Mouse (Mus musculus) A20 (cell line): Measurements from ENCODE around the gene Spata13.
A peak's percentile ranks its signal among the peaks of the same experiment; 100 is the strongest.

ENCODE experiments used
- DNase-seq: peaks from one replicate; pipeline ENCODE4 v3.0.0-alpha.2; 2011; ENCODE audit warnings: low read depth, low spot score

Spata13 gene

GRCm38 (mm10) chr14:60749880-60750279, 116.1 kb downstream of the Spata13 start:
- DNase-seq = no peak

- no peak for DNase-seq
Observed at GRCm38 (mm10) chr14:60751581-60751980, 117.8 kb downstream of the Spata13 start.

DNA sequence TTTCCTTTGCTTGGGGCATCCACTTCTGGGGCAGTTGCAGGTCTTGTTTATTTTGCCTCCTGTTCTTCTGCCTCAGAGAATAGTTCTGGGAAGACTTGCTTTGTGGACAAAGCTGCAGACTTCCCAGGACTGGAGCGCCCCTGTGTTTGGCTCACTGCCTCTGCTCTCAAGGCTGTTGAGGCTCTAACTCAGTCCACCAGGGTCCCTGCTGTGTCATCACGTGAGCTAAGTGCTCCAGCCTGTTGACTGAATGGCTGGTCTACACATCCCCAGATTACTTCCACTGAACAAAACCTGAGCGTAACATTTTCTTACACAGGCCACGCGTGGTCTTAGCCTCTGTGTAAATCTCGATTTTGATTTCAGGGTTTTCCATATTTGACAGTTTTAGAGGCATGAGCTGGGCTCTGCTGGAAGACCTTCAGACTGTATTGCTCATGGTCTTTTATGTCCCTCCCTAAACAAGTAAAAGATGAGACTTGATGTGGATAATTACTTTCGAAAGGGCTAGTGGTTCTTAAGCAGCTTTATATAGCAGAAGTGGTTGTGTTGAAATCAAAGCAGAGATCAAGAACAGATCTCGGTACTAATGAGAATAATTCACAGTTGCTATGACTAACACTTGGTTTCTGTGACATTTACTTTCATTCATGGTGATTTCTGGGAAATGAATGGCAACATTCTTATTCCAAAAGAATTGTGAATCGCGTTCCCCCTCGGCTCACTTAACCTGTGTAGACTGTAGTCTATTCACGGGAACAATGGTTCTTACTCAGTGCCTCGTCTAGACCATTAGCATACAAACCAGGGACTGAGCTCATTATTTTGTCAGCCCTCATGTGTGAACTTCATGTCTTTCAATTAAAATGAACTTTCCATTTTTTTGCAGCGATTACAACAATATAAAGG, 119.3 kb downstream of the Spata13 start:
- no peak for DNase-seq

DNA sequence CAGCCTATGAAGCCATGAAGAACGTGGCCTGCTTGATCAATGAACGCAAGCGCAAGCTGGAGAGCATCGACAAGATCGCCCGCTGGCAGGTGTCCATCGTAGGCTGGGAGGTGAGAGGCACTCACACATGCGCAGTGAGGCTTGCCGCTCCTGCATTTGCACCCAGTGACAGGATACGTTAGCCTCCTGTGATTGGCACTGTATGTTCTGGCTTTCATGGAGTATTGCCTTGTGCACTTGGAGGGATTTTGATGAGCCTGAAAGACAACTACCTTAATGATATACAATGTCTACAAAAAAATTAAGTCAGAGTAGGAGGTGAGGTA, 120.0 kb downstream of the Spata13 start:
- DNase-seq = no peak

DNA sequence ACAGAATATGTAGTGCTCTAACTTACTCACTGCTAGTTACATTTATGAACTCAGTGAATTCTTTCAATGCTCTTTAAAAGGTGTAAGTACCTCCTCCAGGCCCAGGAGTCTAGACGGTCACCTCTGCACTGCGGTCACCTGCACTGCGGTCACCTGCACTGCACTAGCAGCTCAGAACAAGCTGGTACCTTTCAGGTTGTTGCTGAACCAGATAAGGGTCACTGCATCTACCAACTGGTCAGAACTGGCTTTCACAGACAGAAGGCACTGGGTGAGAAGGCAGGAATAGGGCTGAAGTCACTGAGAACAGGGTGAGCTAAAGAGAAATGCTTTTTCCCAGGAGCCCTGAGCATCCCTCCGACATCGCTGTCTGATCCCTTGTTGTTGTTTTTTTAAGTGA, 120.9 kb downstream of the Spata13 start:
- no peak for DNase-seq

GRCm38 (mm10) chr14:60756271-60756670, 122.5 kb downstream of the Spata13 start:
- DNase-seq = no peak

- DNase-seq = no peak
Observed at GRCm38 (mm10) chr14:60757265-60757664, 123.5 kb downstream of the Spata13 start.

DNA sequence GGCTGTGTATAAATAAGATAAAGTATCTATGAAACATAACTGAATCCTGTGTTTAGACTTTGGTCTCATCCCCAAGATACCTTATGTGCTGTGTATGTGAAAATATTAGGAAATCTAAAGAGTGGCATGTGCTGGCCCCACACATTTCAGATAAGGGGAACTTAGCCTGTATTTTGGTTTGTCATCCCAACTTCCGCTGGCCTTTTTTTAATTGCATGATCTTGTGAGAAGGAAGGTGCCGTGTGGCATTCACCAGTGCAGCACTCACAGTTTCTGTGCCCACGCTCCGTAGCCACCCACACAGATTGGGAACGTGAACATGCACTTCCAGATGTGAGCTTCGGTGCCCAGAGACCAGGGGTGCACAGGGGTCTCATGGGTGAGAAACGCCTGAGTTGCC, 123.9 kb downstream of the Spata13 start:
- DNase-seq = no peak

- DNase-seq = no peak
Observed at GRCm38 (mm10) chr14:60759097-60759496, 125.3 kb downstream of the Spata13 start.

DNA sequence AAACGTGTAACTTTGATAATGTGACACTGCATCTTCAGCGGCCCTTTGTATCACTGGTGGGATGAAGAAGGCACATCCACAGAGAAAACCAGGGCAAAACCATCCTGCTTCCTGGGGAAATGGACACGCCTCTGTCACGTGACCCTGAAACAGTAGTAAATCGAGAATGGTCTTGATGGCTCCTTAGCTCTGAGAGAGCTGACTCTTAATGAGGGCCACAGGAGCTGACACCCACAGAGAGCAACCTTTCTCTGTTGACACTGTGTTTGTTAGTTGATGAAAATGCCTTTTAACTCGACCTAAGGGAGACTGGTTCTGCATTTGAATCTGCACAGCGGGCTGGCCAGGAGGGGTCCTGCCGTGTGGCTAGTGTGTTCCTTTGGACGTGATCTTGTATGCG, 128.0 kb downstream of the Spata13 start:
- DNase-seq = no peak

DNA sequence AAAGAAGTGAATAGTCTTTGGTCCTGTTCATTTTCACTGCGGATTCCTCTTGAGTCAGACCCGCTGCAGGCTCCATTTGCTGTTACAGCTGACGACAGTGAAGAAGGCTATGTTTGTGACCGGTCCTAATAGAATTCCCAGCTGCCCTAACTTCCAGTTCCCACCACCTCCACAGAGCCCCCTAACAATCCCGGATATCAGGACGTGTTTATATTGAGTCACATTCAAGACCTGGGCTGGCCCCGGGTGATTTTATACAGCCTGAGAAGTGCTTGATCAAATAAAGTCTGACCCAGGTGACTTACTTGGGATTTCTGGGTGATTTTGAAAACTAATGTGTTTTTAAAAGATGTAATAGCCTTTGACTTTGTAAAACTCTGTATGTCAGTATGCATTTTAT, 129.0 kb downstream of the Spata13 start:
- no peak for DNase-seq

DNA sequence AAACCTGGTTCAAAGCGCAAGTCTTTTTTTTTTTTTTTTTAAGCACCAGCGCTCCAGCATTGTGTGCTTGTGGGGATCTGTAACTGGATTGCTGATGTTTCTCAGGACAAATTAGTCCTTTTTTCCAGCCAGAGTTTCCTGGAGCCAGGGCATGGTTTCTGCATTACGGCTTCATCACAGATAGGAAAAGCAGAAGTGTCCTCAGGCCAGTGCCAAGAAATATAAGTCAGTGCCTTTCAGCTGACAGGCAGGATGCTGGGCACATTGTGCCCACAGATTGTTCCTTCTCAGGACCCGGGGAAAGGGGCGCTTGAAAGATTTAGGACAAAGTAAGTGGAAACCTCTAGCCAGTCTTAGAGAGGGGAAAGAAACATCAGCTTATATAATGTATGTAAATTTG, 129.9 kb downstream of the Spata13 start:
- DNase-seq = no peak

- DNase-seq = no peak
Observed at GRCm38 (mm10) chr14:60764526-60764925, 130.7 kb downstream of the Spata13 start.

- no peak for DNase-seq
Observed at GRCm38 (mm10) chr14:60765025-60765424, 131.2 kb downstream of the Spata13 start.

DNA sequence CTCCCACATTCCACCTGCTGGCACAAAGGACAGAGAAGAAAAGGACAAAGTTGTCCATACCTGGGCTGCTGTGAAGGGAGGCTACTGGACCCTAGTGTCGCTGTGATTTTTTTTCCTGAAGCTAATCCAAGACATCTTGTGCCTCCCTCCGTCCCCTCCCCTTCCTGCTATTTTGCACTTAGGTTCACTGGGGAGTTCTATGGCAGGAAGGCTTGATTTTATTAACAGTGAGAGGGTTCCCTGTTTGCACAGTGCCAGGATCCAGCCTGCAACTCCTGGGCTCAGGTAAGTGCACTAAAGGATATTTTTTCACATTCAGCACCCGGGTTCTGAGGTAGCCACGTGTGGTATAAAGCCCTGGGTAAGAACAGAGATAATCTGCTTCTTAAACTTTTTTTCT, 134.1 kb downstream of the Spata13 start, which contains the start of gene C1qtnf9:
TSS of gene C1qtnf9 (plus strand) at position 251 of the 400 bp plus-strand sequence.
- no peak for DNase-seq

GRCm38 (mm10) chr14:60769340-60769739, 135.5 kb downstream of the Spata13 start:
- no peak for DNase-seq

DNA sequence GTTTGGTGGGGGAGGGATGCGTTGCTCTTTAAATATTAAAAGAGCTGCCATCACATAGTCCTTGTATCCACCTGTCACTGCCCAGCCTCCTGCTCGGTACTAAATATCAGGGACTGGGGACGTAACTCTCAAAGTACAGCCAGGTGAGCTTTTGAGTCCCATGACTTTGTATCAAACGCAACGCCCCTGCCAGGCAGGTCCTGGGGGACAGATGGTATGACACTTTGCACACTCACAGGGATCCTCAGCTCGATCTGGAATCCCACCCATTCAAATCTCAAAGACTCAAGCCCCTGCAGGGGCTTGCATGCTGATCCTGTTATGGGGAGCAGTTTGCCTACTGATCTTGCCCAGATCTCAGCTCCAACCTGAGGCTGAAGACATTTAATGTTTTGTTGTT, 136.8 kb downstream of the Spata13 start:
- no peak for DNase-seq

DNA sequence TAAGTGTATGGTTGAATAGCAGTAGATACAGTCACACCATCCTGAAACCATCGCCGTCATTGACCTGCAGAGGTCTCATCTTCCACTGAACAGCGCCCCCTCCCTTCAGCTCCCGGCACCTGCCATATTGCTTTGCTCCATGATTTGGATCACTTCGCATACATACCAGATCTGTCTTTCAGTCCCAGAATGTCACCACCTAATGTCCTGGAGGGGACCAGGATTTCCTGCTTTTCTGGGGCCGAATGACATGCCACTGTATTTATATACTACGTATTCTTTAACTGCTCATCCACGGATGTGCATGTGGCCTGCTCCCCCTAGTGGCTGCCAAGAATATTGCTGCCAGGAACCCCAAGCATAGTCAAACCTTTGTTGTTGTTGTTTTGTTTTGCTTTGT, 137.3 kb downstream of the Spata13 start:
- peak; percentile 84 for DNase-seq

DNA sequence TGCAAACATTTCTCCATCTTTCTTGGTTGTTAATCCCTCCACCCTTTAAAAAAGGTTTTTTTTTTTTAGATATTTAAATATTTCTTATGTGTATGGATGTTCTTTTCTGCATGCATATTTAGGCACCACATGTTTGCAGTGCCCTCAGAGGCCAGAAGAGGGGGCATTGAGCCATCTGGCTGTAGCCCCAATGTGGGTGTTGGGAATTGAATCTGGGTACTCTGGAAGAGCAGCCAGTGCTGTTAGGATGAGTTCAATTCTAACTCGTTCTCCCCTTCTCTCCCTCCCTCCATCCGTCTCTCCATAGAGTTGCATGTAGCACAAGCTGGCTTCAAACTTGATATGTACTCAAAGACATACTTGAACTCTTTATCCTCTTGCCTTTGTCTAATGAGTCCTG, 139.7 kb downstream of the Spata13 start:
- DNase-seq = peak; percentile 41

GRCm38 (mm10) chr14:60776521-60776920, 142.7 kb downstream of the Spata13 start:
- no peak for DNase-seq

DNA sequence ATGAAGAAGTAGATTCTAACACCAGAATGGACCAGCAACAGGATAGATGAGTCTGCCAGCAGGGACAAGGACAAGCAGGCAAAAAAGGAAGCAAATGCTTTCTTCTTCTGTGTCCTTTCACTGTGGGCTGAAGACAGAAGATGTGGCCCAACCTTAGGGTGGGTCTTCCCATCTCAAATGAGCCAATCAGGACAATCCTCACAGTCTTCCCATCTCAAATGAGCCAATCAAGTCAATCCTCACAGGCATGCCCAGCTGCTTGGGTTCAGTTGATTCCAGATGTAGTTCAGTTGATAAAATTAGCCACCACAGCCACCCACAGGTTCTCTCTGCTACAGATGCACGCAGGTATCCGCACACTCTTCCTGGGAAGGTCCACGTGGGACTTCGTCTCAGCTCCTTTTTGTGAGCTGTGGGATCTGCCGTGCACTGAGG, 143.7 kb downstream of the Spata13 start:
- peak; percentile 81 for DNase-seq

- no peak for DNase-seq
Observed at GRCm38 (mm10) chr14:60779198-60779597, 145.4 kb downstream of the Spata13 start.

DNA sequence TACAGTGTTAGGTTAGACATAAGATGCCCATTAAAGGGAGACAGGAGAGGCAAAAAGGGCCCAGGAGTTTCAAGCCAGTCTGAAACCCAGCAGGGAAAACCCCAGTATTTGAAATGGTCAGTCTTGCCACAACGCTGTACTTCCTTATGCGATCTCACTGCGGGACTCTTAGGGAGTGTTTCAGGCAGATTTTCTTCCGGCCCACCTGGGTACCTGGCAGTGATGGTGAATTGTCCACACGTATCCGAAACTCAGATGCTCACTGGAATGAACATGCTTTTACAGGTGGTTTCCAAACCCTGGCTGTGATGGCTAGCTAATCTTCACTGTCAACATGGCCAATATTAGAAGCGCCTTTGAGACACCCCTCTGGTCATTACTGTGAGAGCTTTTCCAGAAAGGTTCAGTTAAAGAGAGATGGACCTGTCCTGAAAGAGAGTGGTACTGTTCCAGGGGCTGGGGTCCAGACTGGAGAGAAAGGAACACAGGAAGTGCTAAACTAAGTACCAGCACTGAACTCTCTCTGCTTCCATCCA, 148.4 kb downstream of the Spata13 start:
- DNase-seq = peak; percentile 35
